Mouse (Mus musculus) stomach, embryonic 15.5 days (tissue): ENCODE results near the gene Jarid2. TPM values are rescaled to one million over a fixed set of nuclear protein-coding genes. Genes with fewer than 3 reads are reported as not detected.
"Not testable (repeated sequence)": the region's sequence is repeated elsewhere in the genome, so short reads cannot be mapped to it uniquely, and the experiment has no call there.

ENCODE experiments used
- ATAC-seq: fragments of 200-750 bp; cut with Nextera tagmentation; 2 replicates; pipeline ENCODE4 v1.8.0; 2017; ENCODE audit warnings: low read depth, moderate number of reproducible peaks, moderate TSS enrichment; ENCODE audit not compliant: insufficient read depth, low FRiP score
- H3K27ac ChIP-seq: fragments of 300-500 bp; sonication (generic); 2 replicates; pipeline ENCODE4 v1.5.1; 2015; ENCODE audit warnings: mild to moderate bottlenecking, inconsistent platforms
- H3K27me3 ChIP-seq: fragments of 300-500 bp; sonication (generic); replicated peaks from 2 replicates; pipeline ENCODE4 v1.6.1; 2015; ENCODE audit warnings: inconsistent platforms
- H3K36me3 ChIP-seq: fragments of 300-500 bp; sonication (generic); 2 replicates; pipeline ENCODE4 v1.6.1; 2015; ENCODE audit warnings: inconsistent platforms
- H3K4me1 ChIP-seq: fragments of 300-500 bp; sonication (generic); 2 replicates; pipeline ENCODE4 v1.6.1; 2015; ENCODE audit warnings: inconsistent platforms
- H3K4me2 ChIP-seq: fragments of 300-500 bp; sonication (generic); 2 replicates; pipeline ENCODE4 v1.6.1; 2015; ENCODE audit warnings: mild to moderate bottlenecking, inconsistent platforms
- H3K4me3 ChIP-seq: fragments of 300-500 bp; sonication (generic); replicated peaks from 2 replicates; pipeline ENCODE4 v1.5.1; 2015; ENCODE audit warnings: inconsistent platforms
- H3K9ac ChIP-seq: fragments of 300-500 bp; sonication (generic); 2 replicates; pipeline ENCODE4 v1.6.1; 2015; ENCODE audit warnings: inconsistent platforms
- H3K9me3 ChIP-seq: fragments of 300-500 bp; sonication (generic); 2 replicates; pipeline ENCODE4 v1.6.1; 2016; ENCODE audit warnings: inconsistent platforms
- WGBS: fragments of 180-500 bp; shearing (Covaris S2); methylation state at CpG from one replicate; pipeline ENCODE4 v1.1.7; 2015; 5-methylcytosine and 5-hydroxymethylcytosine counted together
- polyA plus RNA-seq: library from polyadenylated mRNA; unstranded; fragments of >200 nt; fragmentation: Nextera tagmentation; extraction: Ambion mirVana; gene quantifications from 2 replicates; pipeline ENCODE4 v1.2.1, GENCODE M21; 2015

The Jarid2 gene
- polyA plus RNA-seq, 1 experiment from 2014 or later, result 24.4 TPM

DNA sequence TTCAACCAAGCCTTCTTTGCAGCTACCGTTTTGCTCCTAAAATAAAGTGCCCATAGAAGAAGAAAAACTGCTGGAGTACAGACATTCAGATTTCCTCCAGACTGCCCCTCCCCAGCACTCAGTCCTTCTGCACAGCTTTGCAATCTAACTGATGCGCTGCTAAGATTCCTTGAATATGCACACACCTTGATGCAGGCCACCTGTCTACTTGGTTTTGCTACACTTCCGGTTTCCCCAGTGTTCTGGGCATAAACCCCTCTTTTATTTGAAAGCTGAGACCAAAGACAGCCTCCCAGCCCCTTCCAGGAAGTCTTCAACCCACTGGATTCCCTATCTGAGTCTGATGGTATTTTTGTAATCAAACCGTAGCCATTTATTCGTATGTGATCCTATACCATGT, 18.2 kb upstream of the Jarid2 start:
- H3K9ac ChIP-seq, result no peak overlapping the region
- H3K27me3 ChIP-seq, result no peaks in the 10 kb centered on the region
- no peak overlapping the region for H3K27ac ChIP-seq
- H3K36me3 ChIP-seq, result no peaks in the 10 kb centered on the region
- ATAC-seq, result no peak
- no peak overlapping the region for H3K4me2 ChIP-seq
- H3K4me3 ChIP-seq, result no peak overlapping the region
- no peaks in the 10 kb centered on the region for H3K9me3 ChIP-seq
- WGBS, result 42% methylated on average over 5 of the region's 5 CpGs
- H3K4me1 ChIP-seq, result 0 out of 2 replicates have a peak, but pooled peaks cover 2% of the 10 kb centered on the region

DNA sequence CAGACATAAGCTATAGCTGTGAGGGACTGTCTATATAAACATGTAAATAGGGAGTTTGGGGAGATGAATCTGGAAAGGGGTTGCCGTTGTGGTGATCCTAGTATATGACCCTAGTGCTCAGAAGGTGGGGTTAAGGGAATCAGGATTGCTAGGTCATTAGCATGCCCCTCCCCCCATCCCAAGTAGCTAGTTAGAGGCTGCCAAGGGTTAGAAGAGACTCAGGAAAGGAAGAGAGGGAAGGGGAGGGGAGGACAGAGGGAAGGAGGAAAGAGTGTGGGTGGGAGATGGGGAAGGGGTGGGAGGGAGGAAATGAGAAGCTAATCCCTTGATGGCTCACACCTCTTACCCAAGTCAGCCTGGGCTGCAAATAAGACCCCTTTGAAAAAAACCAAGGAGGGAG, 17.4 kb upstream of the Jarid2 start:
- no peak overlapping the region for H3K4me3 ChIP-seq
- H3K36me3 ChIP-seq, result no peaks in the 10 kb centered on the region
- no peak overlapping the region for H3K27ac ChIP-seq
- WGBS, result 30% methylated on average over 1 of the region's 1 CpGs
- no peak for ATAC-seq
- no peaks in the 10 kb centered on the region for H3K9me3 ChIP-seq
- no peaks in the 10 kb centered on the region for H3K27me3 ChIP-seq
- H3K4me1 ChIP-seq, result 0 out of 2 replicates have a peak, but pooled peaks cover 2% of the 10 kb centered on the region
- H3K4me2 ChIP-seq, result no peak overlapping the region
- H3K9ac ChIP-seq, result no peak overlapping the region

DNA sequence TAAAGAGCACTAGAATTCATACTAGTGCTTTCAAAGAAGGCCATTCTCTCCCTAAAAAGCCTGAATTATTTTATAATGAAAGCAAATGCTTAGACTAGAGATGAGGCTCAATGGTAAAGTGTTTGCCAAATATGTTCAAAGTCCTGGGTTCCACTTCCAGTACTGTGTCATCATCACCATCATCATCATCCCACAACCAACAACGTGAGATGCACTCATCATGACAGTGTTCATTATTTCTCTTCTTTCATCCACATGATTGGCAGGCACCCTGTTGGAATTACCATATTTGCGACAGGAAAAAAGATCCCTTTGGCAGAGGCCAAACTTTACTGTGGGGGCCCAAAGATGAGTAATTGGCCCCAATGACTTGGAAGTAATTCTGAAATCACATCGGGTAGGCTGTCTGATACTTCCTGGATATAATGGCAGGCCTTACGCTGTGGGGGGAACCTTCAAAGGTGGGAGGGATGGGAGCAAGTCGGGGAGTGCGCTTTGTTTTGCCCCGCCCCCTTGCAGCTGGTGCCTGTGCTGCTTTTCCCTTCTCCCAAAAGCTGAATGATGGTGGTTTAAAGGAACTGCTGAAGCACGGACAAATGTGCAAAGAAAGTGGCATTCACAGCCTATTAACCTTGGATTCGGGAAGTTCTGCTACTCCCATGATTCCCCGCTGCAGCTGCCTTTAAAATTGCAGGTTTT, 13.9 kb upstream of the Jarid2 start:
- 49% methylated on average over 10 of the region's 10 CpGs for WGBS
- H3K27me3 ChIP-seq, result no peaks in the 10 kb centered on the region
- no peaks in the 10 kb centered on the region for H3K9me3 ChIP-seq
- H3K36me3 ChIP-seq, result no peaks in the 10 kb centered on the region
- H3K4me3 ChIP-seq, result no peak overlapping the region
- no peak overlapping the region for H3K27ac ChIP-seq
- H3K4me2 ChIP-seq, result no peak overlapping the region
- H3K4me1 ChIP-seq, result no peaks in the 10 kb centered on the region
- no peak for ATAC-seq
- H3K9ac ChIP-seq, result no peak overlapping the region

DNA sequence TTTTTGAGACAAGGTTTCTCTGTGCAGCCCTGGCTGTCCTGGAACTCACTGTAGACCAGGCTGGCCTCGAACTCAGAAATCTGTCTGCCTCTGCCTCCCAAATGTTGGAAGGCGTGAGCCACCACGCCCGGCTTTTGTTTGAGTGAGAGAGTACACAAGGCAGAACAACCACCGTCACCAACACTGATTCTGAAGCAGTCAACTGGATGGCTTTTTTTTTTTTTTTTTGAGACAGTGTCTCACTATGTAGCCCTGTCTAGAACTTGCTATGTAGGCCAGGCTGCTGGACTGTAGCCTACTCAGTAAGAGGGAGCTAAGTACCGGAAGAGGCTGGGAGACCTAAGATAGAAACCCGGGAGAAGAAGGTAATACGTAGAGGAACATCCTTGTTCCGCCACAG, 11.4 kb upstream of the Jarid2 start:
- no peak for ATAC-seq
- H3K4me2 ChIP-seq, result no peak overlapping the region
- H3K27ac ChIP-seq, result no peak overlapping the region
- WGBS, result 90% methylated on average over 9 of the region's 9 CpGs
- H3K36me3 ChIP-seq, result no peaks in the 10 kb centered on the region
- H3K9ac ChIP-seq, result no peak overlapping the region
- no peaks in the 10 kb centered on the region for H3K27me3 ChIP-seq
- H3K4me1 ChIP-seq, result no peaks in the 10 kb centered on the region
- H3K4me3 ChIP-seq, result no peak overlapping the region
- H3K9me3 ChIP-seq, result no peaks in the 10 kb centered on the region

DNA sequence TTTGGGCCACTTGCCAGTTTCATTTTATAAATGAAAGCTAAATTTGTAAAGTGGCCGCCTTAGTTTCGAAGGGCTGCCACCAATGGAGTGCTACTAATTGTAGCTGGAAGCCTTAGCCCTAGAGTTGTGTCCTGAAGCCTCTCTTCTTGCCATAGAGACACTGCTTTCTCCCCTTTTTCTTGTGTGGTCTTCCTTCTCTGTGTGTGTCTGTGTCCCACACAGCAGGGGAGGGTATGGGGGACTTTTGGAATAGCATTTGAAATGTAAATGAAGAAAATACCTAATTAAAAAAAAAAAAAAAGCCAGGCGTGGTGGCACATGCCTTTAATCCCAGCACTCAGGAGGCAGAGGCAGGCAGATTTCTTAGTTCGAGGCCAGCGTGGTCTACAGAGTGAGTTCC, 10.8 kb upstream of the Jarid2 start:
- H3K27ac ChIP-seq, H3K9ac ChIP-seq, ATAC-seq, H3K9me3 ChIP-seq, H3K36me3 ChIP-seq, H3K4me1 ChIP-seq, H3K4me2 ChIP-seq, H3K27me3 ChIP-seq, H3K4me3 ChIP-seq: not testable (repeated sequence)
- 89% methylated on average over 5 of the region's 5 CpGs for WGBS

DNA sequence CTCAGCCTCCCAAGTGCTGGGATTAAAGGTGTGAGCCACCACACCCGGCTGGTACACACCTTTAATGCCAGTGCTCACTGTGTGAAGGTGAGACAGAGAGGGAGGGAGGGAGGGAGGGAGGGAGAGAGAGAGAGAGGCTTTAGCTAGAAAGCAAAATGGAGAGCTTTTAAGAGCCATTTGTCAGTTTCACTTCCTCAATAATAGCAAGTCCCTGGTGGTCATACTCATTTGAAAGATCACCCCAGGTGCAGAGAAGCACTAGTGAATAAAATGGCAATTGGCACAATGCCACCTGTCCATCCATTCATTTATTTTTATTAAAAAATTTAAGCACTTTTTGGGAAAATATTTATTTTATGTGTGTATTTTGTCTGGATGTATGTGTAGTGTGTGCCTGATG, 9.2 kb upstream of the Jarid2 start:
- H3K36me3 ChIP-seq, result no peaks in the 10 kb centered on the region
- no peak for ATAC-seq
- H3K9me3 ChIP-seq, result no peaks in the 10 kb centered on the region
- H3K4me1 ChIP-seq, result no peaks in the 10 kb centered on the region
- H3K4me2 ChIP-seq, result no peak overlapping the region
- H3K9ac ChIP-seq, result no peak overlapping the region
- no peaks in the 10 kb centered on the region for H3K27me3 ChIP-seq
- 65% methylated on average over 1 of the region's 1 CpGs for WGBS
- H3K4me3 ChIP-seq, result no peak overlapping the region
- H3K27ac ChIP-seq, result no peak overlapping the region

DNA sequence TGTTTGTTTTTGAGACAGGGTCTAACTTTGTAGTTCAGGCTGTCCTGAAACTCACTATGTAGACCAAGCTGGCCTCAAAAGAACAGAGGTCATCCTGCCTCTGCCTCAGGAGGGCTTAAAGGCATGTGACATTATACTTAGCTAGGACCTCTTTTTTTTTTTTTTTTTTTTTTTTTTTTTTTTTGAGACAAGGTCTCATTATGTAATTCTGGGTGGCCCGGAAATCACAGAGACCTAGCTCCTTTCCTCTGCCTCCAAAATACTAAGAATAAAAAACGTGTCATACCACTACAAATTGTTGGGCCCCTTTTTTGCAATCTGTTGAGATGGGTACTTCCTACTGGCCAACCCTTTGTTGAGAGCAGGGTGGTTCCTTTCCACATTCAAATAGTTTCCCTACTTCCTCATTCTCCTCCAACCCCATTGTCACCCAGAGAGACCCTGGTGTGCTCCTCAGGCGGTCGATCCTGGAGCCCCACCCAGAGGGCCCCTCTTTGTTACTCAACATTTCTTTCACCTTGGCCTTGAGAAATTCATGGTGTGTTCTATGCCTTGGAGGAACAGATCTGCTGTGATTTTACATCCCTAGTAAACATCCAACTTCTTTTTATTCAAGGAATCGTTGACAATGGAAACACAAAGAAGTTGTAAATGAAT, 7.3 kb upstream of the Jarid2 start:
- Histone ChIP-seq H3K4me3 (no peak overlapping the region), H3K9ac (no peak overlapping the region), H3K4me1 (no peaks in the 10 kb centered on the region), H3K27ac (no peak overlapping the region), H3K27me3 (no peaks in the 10 kb centered on the region), H3K36me3 (no peaks in the 10 kb centered on the region), H3K4me2 (no peak overlapping the region), H3K9me3 (no peaks in the 10 kb centered on the region)
- ATAC-seq, result no peak
- WGBS, result 65% methylated on average over 5 of the region's 5 CpGs

DNA sequence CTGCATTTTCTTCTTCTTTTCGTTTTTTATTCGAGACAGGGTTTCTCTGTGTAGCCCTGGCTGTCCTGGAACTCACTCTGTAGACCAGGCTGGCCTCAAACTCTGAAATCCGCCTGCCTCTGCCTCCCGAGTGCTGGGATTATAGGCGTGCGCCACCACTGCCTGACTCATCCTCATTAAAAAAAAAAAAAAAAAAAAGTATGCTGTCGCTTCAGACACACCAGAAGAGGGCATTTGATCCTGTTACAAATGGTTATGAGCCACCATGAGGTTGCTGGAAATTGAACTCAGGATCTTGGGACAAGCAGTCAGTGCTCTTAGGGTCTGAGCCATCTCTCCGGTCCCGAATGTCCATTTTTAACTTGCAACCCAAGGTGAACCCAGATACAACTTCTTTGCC, 5.8 kb upstream of the Jarid2 start:
- not testable (repeated sequence) for H3K4me1 ChIP-seq, H3K9me3 ChIP-seq, H3K36me3 ChIP-seq, H3K27ac ChIP-seq, ATAC-seq, H3K9ac ChIP-seq, H3K4me2 ChIP-seq, H3K4me3 ChIP-seq, H3K27me3 ChIP-seq
- WGBS, result 91% methylated on average over 9 of the region's 9 CpGs

DNA sequence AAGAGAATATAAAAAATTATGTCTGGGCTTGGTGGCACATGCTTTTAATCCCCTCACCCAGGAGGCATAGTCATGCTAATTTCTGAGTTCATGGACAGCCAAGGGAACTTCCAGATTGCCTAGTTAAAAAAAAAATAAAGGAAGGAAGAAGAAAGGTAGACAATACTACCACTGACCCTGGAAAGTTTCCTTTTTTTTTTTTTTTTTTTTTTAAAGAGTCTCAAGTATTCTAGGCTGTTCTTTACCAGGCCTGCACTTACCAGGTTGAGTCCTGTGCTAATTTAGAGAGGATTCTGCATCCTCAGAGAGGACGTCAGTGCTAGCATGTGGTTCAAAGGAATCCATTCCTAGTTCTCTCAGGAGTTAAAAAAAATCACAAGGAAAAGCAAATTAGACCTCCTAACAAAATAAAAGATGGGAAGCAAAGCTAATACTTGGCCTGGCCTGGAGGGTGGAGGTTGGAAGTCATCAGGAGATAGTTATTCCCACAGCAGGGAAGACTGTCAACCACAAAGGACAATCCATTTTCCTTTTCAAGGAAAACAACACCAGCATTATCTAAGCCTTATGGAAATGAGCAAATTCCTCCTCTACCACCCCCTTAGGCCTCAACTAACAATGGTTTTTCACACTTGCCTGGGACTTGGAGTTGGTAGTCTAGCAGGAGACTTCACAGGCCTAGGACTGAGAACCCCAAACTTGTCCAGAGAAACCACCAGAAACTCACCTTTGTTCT, 961 bp upstream of the Jarid2 start:
- no peaks in the 10 kb centered on the region for H3K36me3 ChIP-seq
- H3K4me3 ChIP-seq, result no peak overlapping the region
- peaks cover 6% of the 10 kb centered on the region; the same call in 1 of the 2 replicates for H3K4me1 ChIP-seq
- no peaks in the 10 kb centered on the region for H3K27me3 ChIP-seq
- ATAC-seq, result no peak
- H3K4me2 ChIP-seq, result no peak overlapping the region
- WGBS, result 83% methylated on average over 1 of the region's 1 CpGs
- H3K9me3 ChIP-seq, result no peaks in the 10 kb centered on the region
- no peak overlapping the region for H3K27ac ChIP-seq
- H3K9ac ChIP-seq, result no peak overlapping the region

DNA sequence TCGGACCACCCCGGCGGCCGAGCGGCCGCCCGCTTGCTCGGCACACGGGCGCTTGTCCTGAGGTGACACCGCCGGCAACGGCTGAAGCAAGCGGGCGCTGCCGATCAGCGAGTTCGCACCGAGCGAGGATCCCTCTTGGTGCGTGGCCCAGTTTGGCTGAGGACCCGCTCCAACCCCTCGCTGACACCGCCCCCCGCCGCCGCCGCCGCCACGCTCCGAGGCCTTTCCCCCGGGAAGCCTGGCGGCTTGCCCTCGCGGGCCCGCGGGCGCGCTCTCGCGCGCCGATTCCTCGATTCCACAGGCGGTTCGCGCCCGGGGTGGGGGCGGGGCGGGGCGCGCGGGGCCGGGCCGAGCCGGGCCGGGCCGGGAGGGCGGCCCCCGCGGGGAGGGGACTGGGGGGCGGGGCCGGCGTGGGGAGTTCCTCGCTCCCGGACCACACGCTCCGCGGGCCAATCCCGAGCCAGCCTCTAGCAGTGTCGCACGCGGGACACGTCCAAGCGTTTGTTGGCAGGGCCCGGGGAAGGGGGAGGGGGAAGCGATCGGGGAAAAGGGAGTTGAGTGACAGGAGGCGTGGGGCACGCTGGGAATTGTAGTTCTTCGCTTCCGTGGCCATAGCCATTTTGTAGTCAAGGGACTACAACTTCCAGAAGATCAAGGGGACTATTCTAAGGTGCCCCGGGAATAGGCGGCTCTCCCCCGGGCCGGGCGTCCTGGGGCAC, 1.0 kb downstream of the Jarid2 start:
- Histone ChIP-seq H3K4me1 (peaks cover 13% of the 10 kb centered on the region; the same call in 1 of the 2 replicates), H3K9me3 (no peaks in the 10 kb centered on the region), H3K27ac (peak overlapping the region; percentile 98), H3K36me3 (no peaks in the 10 kb centered on the region), H3K9ac (peak overlapping the region; percentile 87), H3K27me3 (no peaks in the 10 kb centered on the region), H3K4me2 (peak overlapping the region; percentile 79), H3K4me3 (peak overlapping the region; percentile 85)
- peak; percentile 95 for ATAC-seq
- under 1% methylated on average over 65 of the region's 87 CpGs for WGBS

DNA sequence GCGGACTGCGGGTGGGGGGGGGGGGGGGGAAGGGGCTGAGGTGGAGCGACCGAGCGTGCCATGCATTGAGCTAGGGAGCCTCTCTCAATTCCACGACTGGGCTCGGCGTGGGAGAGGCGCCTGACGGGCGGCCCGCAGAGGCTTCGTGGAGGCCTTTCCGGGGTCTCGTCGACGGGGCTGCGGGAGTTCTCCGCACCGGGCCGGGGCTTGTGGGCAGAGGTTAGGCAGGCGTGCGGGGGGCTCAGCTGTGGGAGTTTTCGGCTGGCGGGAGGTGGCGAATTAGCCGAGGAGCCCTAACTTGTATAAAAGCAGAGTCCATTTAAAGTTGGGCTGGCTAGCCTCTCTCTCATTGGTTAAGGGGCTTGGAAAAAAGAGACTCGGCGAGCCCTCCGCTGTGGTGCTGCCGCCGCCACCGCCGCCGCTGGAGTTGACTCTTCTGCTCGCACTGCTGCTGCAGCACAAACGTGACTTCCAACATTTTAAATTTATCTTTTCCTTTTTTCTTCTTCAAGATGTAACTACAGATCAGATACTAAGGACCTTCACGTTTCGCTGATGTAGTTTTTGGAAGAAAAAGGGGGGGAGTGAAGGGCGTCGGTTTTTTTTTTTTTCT, 1.8 kb downstream of the Jarid2 start:
- Histone ChIP-seq H3K4me3 (peak overlapping the region; percentile 85), H3K4me1 (peaks cover 17% of the 10 kb centered on the region; the same call in 1 of the 2 replicates), H3K4me2 (peak overlapping the region; percentile 56), H3K9ac (peak overlapping the region; percentile 77), H3K27ac (peak overlapping the region; percentile 98), H3K27me3 (no peaks in the 10 kb centered on the region), H3K9me3 (no peaks in the 10 kb centered on the region), H3K36me3 (no peaks in the 10 kb centered on the region)
- peak; percentile 65 for ATAC-seq
- WGBS, result under 1% methylated on average over 41 of the region's 41 CpGs
